Mouse (Mus musculus) E14TG2a.4 (cell line): ENCODE measurements at regions not wholly inside any gene's neighbourhood (a gene's known extent, or its start where the extent isn't known, plus 50 kb on each side); places are given as distances from the start of the nearest gene placed in this dataset.

Source experiments
- CTCF ChIP-seq: conservative IDR thresholded peaks from 2 replicates; pipeline ENCODE4 v1.5.1; 2014; ENCODE audit warnings: low read length
- POU5F1 ChIP-seq: IDR thresholded peaks from 2 replicates; pipeline ENCODE4 v1.6.1; 2014; ENCODE audit warnings: low read length, borderline replicate concordance

DNA sequence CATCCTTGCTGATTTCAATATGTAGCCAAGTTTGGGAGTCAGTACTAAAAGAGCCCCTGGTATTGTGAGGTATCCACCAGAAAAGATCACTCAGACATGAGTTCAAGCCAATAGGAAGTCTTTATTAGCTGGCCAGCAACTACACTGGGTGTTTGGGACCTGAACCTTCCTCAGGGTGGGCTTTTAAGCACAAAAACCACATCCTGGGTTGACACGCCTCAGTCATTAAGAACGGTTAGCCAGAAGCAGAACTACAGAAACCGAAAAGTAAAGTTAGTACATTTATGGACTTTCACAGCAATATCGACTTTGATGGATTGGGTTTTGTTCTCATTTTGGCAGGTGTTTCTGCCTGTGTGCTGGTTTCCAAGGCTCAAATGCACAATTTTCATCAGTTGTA, 124.1 kb downstream of the Olfr721-ps1 start:
- TF ChIP-seq CTCF (no peak), POU5F1 (no peak)
